Mouse (Mus musculus) gastrocnemius, adult 18-20 months (tissue): ENCODE results near the gene Arl14ep. TPM values are rescaled to one million over a fixed set of nuclear protein-coding genes. Genes with fewer than 3 reads are reported as not detected.

ENCODE experiments used
- DNase-seq: peaks from one replicate; pipeline ENCODE4 v3.0.0; 2021; ENCODE audit warnings: low spot score
- total RNA-seq, 2 experiments: library from RNA; stranded (reverse); gene quantifications; 2 replicates each; pipeline ENCODE4 v1.2.3; 2021

The Arl14ep gene
- total RNA-seq, 2 experiments from 2014 or later, result 5.1 to 6.4 TPM

DNA sequence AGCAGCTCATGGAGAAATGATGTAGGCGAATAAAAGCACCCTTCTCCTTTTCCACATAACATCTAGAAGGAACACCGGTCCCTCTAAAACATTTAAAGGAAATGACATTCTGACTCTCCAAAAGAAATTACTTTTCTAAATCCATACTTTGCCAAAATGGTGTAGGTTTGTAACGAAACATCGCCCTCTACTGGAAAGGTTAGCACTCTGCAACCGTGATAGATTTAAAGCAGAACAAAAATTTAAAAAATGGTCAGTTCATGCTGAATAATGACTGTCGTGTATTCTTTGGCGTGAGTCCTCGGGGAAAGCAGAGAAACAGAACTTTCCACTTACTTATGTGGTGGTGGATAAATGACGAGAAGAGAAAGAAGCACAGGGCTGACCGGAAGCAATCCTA is 18.6 kb downstream of the Arl14ep start:
- DNase-seq, result peak; percentile 15

DNA sequence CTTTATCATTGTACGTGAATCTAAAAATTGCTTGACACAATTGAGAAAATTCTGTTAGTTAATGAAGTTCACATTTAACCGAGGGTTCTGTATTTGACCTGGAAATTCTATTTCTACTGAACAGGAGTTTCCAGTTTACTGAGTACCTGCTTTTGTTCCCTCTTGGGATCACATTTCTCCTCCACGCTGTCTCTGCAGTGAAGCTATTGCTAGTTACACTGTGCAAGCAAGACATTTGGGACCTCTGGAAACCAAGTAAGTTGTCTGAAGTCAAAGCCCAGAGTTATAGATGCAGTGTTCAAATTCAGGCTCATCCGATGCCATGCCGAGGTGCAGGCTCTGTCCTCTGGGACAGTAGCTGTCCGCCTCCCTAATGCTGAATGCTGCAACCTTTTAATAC is 19.2 kb downstream of the Arl14ep start:
- DNase-seq, result no peak

DNA sequence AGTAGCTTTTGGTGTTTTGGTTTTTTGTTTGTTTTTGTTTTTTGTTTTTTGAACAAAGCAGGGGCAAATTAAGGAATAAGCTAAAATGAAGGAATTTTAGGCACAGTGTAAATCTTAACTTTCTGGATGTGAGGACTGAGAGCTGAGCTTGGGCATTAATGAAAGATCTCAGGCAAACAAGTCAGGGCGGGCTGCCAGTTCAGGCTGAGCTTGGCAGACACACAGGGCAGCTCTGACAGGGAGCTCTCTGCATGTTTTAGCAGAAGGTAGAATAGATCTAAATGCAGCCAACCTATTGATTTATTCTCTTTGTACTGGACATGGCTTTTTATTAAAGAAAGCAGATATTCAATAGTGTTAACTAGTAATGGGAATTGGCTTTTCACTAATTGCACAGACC is 31.8 kb downstream of the Arl14ep start:
- no peak for DNase-seq

DNA sequence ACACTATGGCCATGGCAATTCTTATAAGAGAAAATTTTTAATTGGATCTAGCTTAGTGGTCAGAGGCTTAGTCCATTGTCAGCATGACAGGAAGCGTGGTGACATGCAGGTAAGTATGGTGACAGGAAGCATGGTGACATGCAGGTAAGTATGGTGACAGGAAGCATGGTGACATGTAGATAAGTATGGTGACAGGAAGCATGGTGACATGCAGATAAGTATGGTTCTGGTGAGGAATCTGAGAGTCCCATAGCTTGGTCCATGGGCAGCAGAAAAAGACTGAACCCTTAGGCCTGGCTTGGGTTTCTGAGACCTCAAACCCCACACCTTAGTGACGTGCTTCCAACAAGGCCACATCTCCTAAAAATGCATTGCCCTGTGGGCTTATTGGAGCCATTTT is 38.5 kb downstream of the Arl14ep start:
- DNase-seq, result no peak

DNA sequence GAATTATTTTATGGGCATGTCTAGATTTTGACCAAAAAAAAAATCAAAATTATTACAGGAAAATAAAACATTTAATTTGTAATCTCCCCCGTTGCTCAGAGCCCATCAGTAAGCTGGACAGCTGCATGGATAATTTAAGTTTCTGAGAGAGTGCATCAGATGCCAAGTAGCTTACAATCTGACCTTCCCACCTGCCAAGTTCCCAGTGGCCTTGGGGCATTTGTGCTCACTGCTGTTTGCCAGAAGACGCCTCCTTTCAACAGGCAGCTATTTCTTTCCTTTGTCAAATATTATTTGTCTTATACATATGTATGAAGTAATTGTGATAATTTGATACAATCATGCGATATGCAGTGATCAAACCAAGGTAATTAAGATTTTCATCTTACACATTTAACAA is 44.3 kb downstream of the Arl14ep start:
- no peak for DNase-seq

Other genes starting within 250 kb of the Arl14ep start
- gene Fshb, start 85.2 kb upstream of the Arl14ep start, total RNA-seq, result not detected